Mouse (Mus musculus) CH12.LX (cell line): ENCODE measurements at regions not wholly inside any gene's neighbourhood (a gene's known extent, or its start where the extent isn't known, plus 50 kb on each side); places are given as distances from the start of the nearest gene placed in this dataset.

Experiments used
- DNase-seq: peaks from one replicate; pipeline ENCODE4 v3.0.0-alpha.2; 2013; ENCODE audit errors: extremely low read depth
- H3K27ac ChIP-seq: 2 replicates; pipeline ENCODE4 v1.5.1; 2012; ENCODE audit warnings: low read depth, mild to moderate bottlenecking, control low read depth, moderate library complexity; ENCODE audit not compliant: insufficient read depth
- H3K27me3 ChIP-seq: replicated peaks from 2 replicates; pipeline ENCODE3; 2012; ENCODE audit warnings: inconsistent platforms
- H3K36me3 ChIP-seq, 2 experiments: replicated peaks in 1 of 2; 2 replicates each; pipeline versions ENCODE3 to v1.6.1; 2012; ENCODE audit warnings: inconsistent platforms in 1 of 2, low read length in 1 of 2, mild to moderate bottlenecking in 1 of 2, mixed read lengths in 1 of 2, moderate library complexity in 1 of 2; ENCODE audit not compliant: control insufficient read depth in 1 of 2, insufficient read depth in 1 of 2
- H3K4me1 ChIP-seq, 2 experiments: 2 replicates each; pipeline ENCODE4 v1.6.1; 2012; ENCODE audit warnings: inconsistent platforms in 1 of 2, moderate library complexity in 1 of 2; ENCODE audit not compliant: insufficient read depth in 2 of 2, control insufficient read depth in 1 of 2
- H3K4me2 ChIP-seq: 2 replicates; pipeline ENCODE4 v1.6.1; 2012; ENCODE audit warnings: low read depth, mild to moderate bottlenecking, control low read depth; ENCODE audit not compliant: poor library complexity, insufficient read depth, severe bottlenecking
- H3K4me3 ChIP-seq, 3 experiments: fragments of 150-350 bp in 1 of 3; sonication (generic) in 1 of 3; replicated peaks in 1 of 3; 2 replicates each; pipeline versions ENCODE3 to v1.5.1; 2011 to 2012; ENCODE audit warnings: low read depth in 2 of 3, low read length in 2 of 3, mild to moderate bottlenecking in 2 of 3, moderate library complexity in 2 of 3, control low read depth in 1 of 3, improper control_type of control experiment in 1 of 3, inconsistent platforms in 1 of 3, mixed read lengths in 1 of 3; ENCODE audit not compliant: poor library complexity in 1 of 3
- H3K79me2 ChIP-seq: replicated peaks from 2 replicates; pipeline ENCODE4 v1.6.1; 2012; ENCODE audit warnings: mild to moderate bottlenecking, moderate library complexity; ENCODE audit not compliant: control insufficient read depth, poor library complexity, insufficient read depth, severe bottlenecking; ENCODE audit errors: extremely low read depth
- H3K9ac ChIP-seq: 2 replicates; pipeline ENCODE4 v1.6.1; 2012; ENCODE audit warnings: low read depth, mild to moderate bottlenecking, control low read depth, moderate library complexity; ENCODE audit not compliant: insufficient read depth
- H3K9me3 ChIP-seq: replicated peaks from 2 replicates; pipeline ENCODE3; 2012; ENCODE audit warnings: low read length, inconsistent platforms, mixed read lengths
- BHLHE40 ChIP-seq: IDR thresholded peaks from 2 replicates; pipeline ENCODE4 v1.6.1; 2011; ENCODE audit warnings: mild to moderate bottlenecking, low read depth, low read length, improper control_type of control experiment
- CHD2 ChIP-seq: IDR thresholded peaks from 2 replicates; pipeline ENCODE4 v1.6.1; 2011; ENCODE audit warnings: low read length, improper control_type of control experiment
- CTCF ChIP-seq, 2 experiments: IDR thresholded peaks in 1 of 2; conservative IDR thresholded peaks in 1 of 2; 2 replicates each; pipeline ENCODE4 v1.5.1; 2011 to 2012; ENCODE audit warnings: low read depth in 2 of 2, low read length in 2 of 2, improper control_type of control experiment in 1 of 2, inconsistent platforms in 1 of 2, mild to moderate bottlenecking in 1 of 2, moderate library complexity in 1 of 2
- E2F4 ChIP-seq: IDR thresholded peaks from 2 replicates; pipeline ENCODE4 v1.6.1; 2011; ENCODE audit warnings: low read depth, low read length, improper control_type of control experiment; ENCODE audit not compliant: insufficient replicate concordance
- EP300 ChIP-seq: IDR thresholded peaks from 2 replicates; pipeline ENCODE4 v1.6.1; 2011; ENCODE audit warnings: low read length, improper control_type of control experiment
- ETS1 ChIP-seq: conservative IDR thresholded peaks from 2 replicates; pipeline ENCODE4 v1.6.1; 2012; ENCODE audit warnings: low read depth, mild to moderate bottlenecking, inconsistent platforms, low read length, improper control_type of control experiment, moderate library complexity
- GABPA ChIP-seq: IDR thresholded peaks from 2 replicates; pipeline ENCODE4 v1.6.1; 2012; ENCODE audit warnings: low read depth, low read length, improper control_type of control experiment, inconsistent platforms; ENCODE audit not compliant: insufficient replicate concordance
- IRF4 ChIP-seq: IDR thresholded peaks from 2 replicates; pipeline ENCODE4 v1.6.1; 2014; ENCODE audit warnings: low read depth, mild to moderate bottlenecking, inconsistent platforms, low read length, improper control_type of control experiment
- JUN ChIP-seq: IDR thresholded peaks from 2 replicates; pipeline ENCODE4 v1.6.1; 2011; ENCODE audit warnings: low read depth, mild to moderate bottlenecking, low read length, improper control_type of control experiment, moderate library complexity; ENCODE audit not compliant: insufficient read depth
- JUND ChIP-seq: conservative IDR thresholded peaks from 2 replicates; pipeline ENCODE4 v1.6.1; 2011; ENCODE audit warnings: low read depth, low read length, improper control_type of control experiment
- KAT2A ChIP-seq: IDR thresholded peaks from 2 replicates; pipeline ENCODE4 v1.6.1; 2012; ENCODE audit warnings: low read length, improper control_type of control experiment, inconsistent platforms; ENCODE audit not compliant: insufficient replicate concordance
- MAFK ChIP-seq: IDR thresholded peaks from 2 replicates; pipeline ENCODE4 v1.6.1; 2011; ENCODE audit warnings: low read length, improper control_type of control experiment; ENCODE audit not compliant: insufficient replicate concordance
- MAX ChIP-seq: IDR thresholded peaks from 2 replicates; pipeline ENCODE4 v1.6.1; 2011; ENCODE audit warnings: low read length, improper control_type of control experiment
- MEF2A ChIP-seq: IDR thresholded peaks from 2 replicates; pipeline ENCODE4 v1.6.1; 2014; ENCODE audit warnings: low read depth, mild to moderate bottlenecking, inconsistent platforms, low read length, improper control_type of control experiment, borderline replicate concordance
- MXI1 ChIP-seq: IDR thresholded peaks from 2 replicates; pipeline ENCODE4 v1.6.1; 2011; ENCODE audit warnings: mild to moderate bottlenecking, low read depth, low read length, improper control_type of control experiment
- MYC ChIP-seq: IDR thresholded peaks from 2 replicates; pipeline ENCODE4 v1.6.1; 2011; ENCODE audit warnings: low read depth, mild to moderate bottlenecking, improper control_type of control experiment, low read length
- NELFE ChIP-seq: IDR thresholded peaks from 2 replicates; pipeline ENCODE4 v1.6.1; 2011; ENCODE audit warnings: low read depth, low read length, improper control_type of control experiment
- NRF1 ChIP-seq: IDR thresholded peaks from 2 replicates; pipeline ENCODE4 v1.6.1; 2014; ENCODE audit warnings: low read depth, mild to moderate bottlenecking, inconsistent platforms, low read length, improper control_type of control experiment, moderate library complexity
- PAX5 ChIP-seq: IDR thresholded peaks from 2 replicates; pipeline ENCODE4 v1.6.1; 2012; ENCODE audit warnings: low read length, inconsistent platforms, mixed read lengths
- POLR2AphosphoS2 ChIP-seq: IDR thresholded peaks from 2 replicates; pipeline ENCODE4 v1.6.1; 2011; ENCODE audit warnings: low read depth, low read length, improper control_type of control experiment
- RAD21 ChIP-seq: IDR thresholded peaks from 2 replicates; pipeline ENCODE4 v1.6.1; 2011; ENCODE audit warnings: low read depth, mild to moderate bottlenecking, low read length, improper control_type of control experiment, moderate library complexity
- RCOR1 ChIP-seq: conservative IDR thresholded peaks from 2 replicates; pipeline ENCODE4 v1.6.1; 2012; ENCODE audit warnings: low read depth, mild to moderate bottlenecking, inconsistent platforms, low read length, improper control_type of control experiment
- SIN3A ChIP-seq: IDR thresholded peaks from 2 replicates; pipeline ENCODE4 v1.6.1; 2012; ENCODE audit warnings: low read length, improper control_type of control experiment, inconsistent platforms
- SMC3 ChIP-seq: IDR thresholded peaks from 2 replicates; pipeline ENCODE4 v1.6.1; 2011; ENCODE audit warnings: low read depth, low read length, improper control_type of control experiment
- TCF12 ChIP-seq: IDR thresholded peaks from 2 replicates; pipeline ENCODE4 v1.6.1; 2014; ENCODE audit warnings: low read depth, mild to moderate bottlenecking, inconsistent platforms, low read length, improper control_type of control experiment
- USF1 ChIP-seq: IDR thresholded peaks from 2 replicates; pipeline ENCODE4 v1.6.1; 2014; ENCODE audit warnings: low read depth, mild to moderate bottlenecking, inconsistent platforms, low read length, improper control_type of control experiment
- USF2 ChIP-seq: conservative IDR thresholded peaks from 2 replicates; pipeline ENCODE4 v1.6.1; 2011; ENCODE audit warnings: low read depth, low read length, improper control_type of control experiment
- ZC3H11A ChIP-seq: IDR thresholded peaks from 2 replicates; pipeline ENCODE4 v1.6.1; 2012; ENCODE audit warnings: low read depth, mild to moderate bottlenecking, inconsistent platforms, low read length, improper control_type of control experiment
- ZKSCAN1 ChIP-seq: IDR thresholded peaks from 2 replicates; pipeline ENCODE4 v1.6.1; 2012; ENCODE audit warnings: low read depth, inconsistent platforms, low read length, improper control_type of control experiment, borderline replicate concordance
- ZMIZ1 ChIP-seq: IDR thresholded peaks from 2 replicates; pipeline ENCODE4 v1.6.1; 2012; ENCODE audit warnings: low read depth, mild to moderate bottlenecking, inconsistent platforms, low read length, improper control_type of control experiment
- ZNF384 ChIP-seq: IDR thresholded peaks from 2 replicates; pipeline ENCODE4 v1.6.1; 2012; ENCODE audit warnings: low read depth, low read length, improper control_type of control experiment, inconsistent platforms
- dilution Hi-C: fragments of 300-500 bp; cut with MboI; formaldehyde crosslinking; loops from 2 replicates; pipeline ENCODE4 v1.14.3; 2020; ENCODE audit warnings: low sequenced_read_pairs; ENCODE audit not compliant: extremely low pct_unique_long_range_greater_than_20kb, extremely low pct_ligation_motif_present
- in situ Hi-C: fragments of 300-500 bp; cut with MboI; formaldehyde crosslinking; loops from 3 replicates; pipeline ENCODE4 v1.14.3; 2019; ENCODE audit warnings: low sequenced_read_pairs, low pct_ligation_motif_present, low pct_unique_long_range_greater_than_20kb, mixed read lengths

GRCm38 (mm10) chr6:116767738-116768522 lies 51.2 kb upstream of the Tmem72 start:
- in situ Hi-C loops = loop anchor here (10.0 kb wide), 1 partner anchor 53 kb away; the partner anchor contains the start of gene Tmem72
- peak; percentile 47 for DNase-seq

GRCm38 (mm10) chr6:116774954-116775675 lies 58.4 kb upstream of the Tmem72 start:
- Histone ChIP-seq H3K4me3 (no peak overlapping the region), H3K27me3 (no peaks in the 10 kb centered on the region), H3K27ac (no peak overlapping the region), H3K79me2 (no peaks in the 10 kb centered on the region), H3K9me3 (no peaks in the 10 kb centered on the region), H3K4me1 (peaks cover 0 to 12% of the 10 kb centered on the region in 2 experiments; a peak in 1 of 4 replicates), H3K36me3 (no peaks in the 10 kb centered on the region), H3K4me2 (no peak overlapping the region), H3K9ac (no peak overlapping the region)
- dilution Hi-C loops (no loop called here), in situ Hi-C loops (no loop called here)
- peak; percentile 21 for DNase-seq
- TF ChIP-seq RCOR1 (no peak), KAT2A (no peak), RAD21 (peak; percentile 53), ZKSCAN1 (no peak), NELFE (no peak), USF2 (no peak), PAX5 (no peak), USF1 (no peak), MYC (no peak), BHLHE40 (no peak), IRF4 (no peak), MAX (no peak), SMC3 (peak; percentile 41; the same call in 1 of the 2 replicates), JUND (no peak), POLR2AphosphoS2 (no peak), MEF2A (no peak), ETS1 (no peak), JUN (no peak), CTCF (conservative IDR thresholded peaks at IDR 0.05 in 1 of 2, IDR thresholded peaks at IDR 0.05 in 1 of 2; ENCODE audit: low read depth in 2 of 2, low read length in 2 of 2) (peak; percentile 64 to 79), ZC3H11A (no peak), ZMIZ1 (no peak)

More at GRCm38 (mm10) chr6:116767738-116768522, 51.2 kb upstream of the Tmem72 start:
- dilution Hi-C loops = no loop called here
- Histone ChIP-seq H3K36me3 (no peaks in the 10 kb centered on the region), H3K79me2 (no peaks in the 10 kb centered on the region), H3K9ac (no peak overlapping the region), H3K27ac (no peak overlapping the region), H3K9me3 (no peaks in the 10 kb centered on the region), H3K4me3 (no peak overlapping the region), H3K4me2 (no peak overlapping the region), H3K4me1 (peaks cover under 1 to 22% of the 10 kb centered on the region in 2 experiments; a peak in 1 of 4 replicates), H3K27me3 (no peaks in the 10 kb centered on the region)
- TF ChIP-seq SIN3A = no peak
- TF ChIP-seq CHD2 = no peak
- no peak for TF ChIP-seq POLR2AphosphoS2
- TF ChIP-seq EP300 = no peak
- no peak for TF ChIP-seq TCF12
- TF ChIP-seq ZC3H11A = no peak
- TF ChIP-seq NELFE = no peak
- no peak for TF ChIP-seq PAX5
- no peak for TF ChIP-seq ZMIZ1
- no peak for TF ChIP-seq ZNF384
- no peak for TF ChIP-seq NRF1
- TF ChIP-seq GABPA = no peak
- TF ChIP-seq BHLHE40 = no peak
- no peak for TF ChIP-seq ETS1
- TF ChIP-seq MAX = no peak
- TF ChIP-seq MEF2A = no peak
- TF ChIP-seq SMC3 = peak; percentile 88
- TF ChIP-seq MXI1 = no peak
- TF ChIP-seq RAD21 = peak; percentile 76
- TF ChIP-seq E2F4 = no peak
- no peak; the same call in 1 of the 2 replicates for TF ChIP-seq IRF4
- peak; percentile 82 to 88 for TF ChIP-seq CTCF (conservative IDR thresholded peaks at IDR 0.05 in 1 of 2, IDR thresholded peaks at IDR 0.05 in 1 of 2; ENCODE audit: low read depth in 2 of 2, low read length in 2 of 2)
- no peak for TF ChIP-seq JUN
- no peak for TF ChIP-seq USF2
- TF ChIP-seq MAFK = no peak
